Mouse (Mus musculus) small intestine, adult 10 weeks (tissue): Measurements from ENCODE around the gene Sipa1l3. TPM values are rescaled to one million over a fixed set of nuclear protein-coding genes. Genes with fewer than 3 reads are reported as not detected.

Experiments
- polyA plus RNA-seq: library from polyadenylated mRNA; stranded (reverse); fragments of 350-450 nt; fragmentation: Illumina TruSeq; extraction: RNeasy Lipid Tissue Mini Kit (QIAGEN cat#74804); gene quantifications from one replicate; pipeline ENCODE4 v1.2.3, GENCODE M21; 2014; ENCODE audit warnings: low replicate concordance

Sipa1l3 gene
- polyA plus RNA-seq = 14.8 TPM

DNA sequence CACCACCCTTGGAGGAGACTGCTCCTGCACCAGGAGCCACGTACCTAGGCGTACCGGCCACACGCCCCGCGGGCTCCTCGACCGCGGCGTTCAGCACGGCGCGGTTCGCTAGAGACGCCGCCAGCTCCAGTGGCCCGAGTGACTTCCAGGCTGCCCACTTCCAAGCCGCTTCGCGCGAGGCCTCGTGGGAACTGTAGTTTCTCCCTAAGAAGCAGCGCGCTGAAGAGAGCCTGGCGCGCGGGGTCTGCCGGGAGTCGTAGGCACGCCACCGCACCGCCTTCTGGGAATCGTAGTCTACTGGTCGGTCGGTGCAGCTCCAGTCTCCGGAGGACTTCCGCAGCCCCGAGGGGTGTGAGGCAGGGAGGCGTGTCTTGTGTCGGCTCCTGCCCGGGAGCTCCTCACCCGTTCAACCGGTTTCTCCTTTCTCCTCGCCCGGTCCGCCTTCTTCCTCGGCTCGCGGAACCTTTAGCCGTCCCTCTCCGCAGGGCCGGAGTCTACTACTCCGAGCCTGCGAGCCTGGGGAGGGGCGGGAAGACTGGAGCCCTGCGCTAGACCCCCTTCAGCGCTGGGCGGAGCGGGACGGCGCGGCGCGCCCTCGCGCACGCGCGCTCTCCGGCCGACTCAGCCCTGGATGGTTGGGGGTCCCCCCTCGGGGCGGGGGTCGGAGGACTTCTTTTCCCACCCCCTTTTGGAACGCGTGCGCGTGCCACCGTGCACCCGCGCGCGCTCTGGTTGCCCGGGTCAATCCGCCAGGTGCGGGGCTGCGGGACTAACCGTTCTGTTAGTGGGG, at the start of gene Sipa1l3:
Sipa1l3 (minus strand) TSS at position 221 of the 790 bp plus-strand sequence.

DNA sequence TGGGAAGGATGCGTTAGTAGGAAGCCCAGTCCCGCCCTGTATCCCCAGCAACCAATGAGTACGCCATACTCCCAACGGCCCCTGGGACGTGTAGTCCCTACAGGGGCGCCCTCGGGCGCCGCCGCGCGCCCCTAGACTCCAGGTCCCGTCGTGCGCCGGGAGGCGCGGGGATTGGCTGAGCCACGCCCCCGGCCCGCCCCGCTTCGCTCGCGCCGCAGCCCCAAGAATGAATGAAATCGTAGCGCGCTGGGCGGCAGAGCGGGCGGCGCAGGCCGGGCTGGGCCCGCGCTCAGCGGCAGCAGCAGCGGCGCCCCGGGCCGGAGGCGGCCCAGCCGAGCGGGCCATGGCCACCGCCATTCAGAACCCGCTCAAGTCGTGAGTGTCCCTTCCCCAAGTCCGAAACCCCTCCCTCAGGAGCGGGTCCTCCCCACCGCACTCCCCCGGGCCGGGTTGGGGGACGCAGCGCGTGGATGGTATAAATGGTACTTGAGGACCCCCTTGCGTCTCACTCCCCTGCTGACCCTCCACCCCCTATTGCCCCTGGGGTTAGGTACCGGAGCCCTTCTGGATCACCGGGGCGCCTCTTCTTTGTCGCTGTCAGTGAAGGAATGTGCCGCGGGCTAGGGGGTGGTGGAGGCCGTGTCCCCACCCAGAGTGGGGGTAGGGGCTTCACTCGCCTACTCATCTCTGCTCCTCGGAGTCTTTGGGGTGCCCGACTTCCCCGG, 214.5 kb downstream of the Sipa1l3 start, which contains the start of gene Dpf1:
Dpf1 (plus strand) TSS at position 214 of the 725 bp plus-strand sequence.

DNA sequence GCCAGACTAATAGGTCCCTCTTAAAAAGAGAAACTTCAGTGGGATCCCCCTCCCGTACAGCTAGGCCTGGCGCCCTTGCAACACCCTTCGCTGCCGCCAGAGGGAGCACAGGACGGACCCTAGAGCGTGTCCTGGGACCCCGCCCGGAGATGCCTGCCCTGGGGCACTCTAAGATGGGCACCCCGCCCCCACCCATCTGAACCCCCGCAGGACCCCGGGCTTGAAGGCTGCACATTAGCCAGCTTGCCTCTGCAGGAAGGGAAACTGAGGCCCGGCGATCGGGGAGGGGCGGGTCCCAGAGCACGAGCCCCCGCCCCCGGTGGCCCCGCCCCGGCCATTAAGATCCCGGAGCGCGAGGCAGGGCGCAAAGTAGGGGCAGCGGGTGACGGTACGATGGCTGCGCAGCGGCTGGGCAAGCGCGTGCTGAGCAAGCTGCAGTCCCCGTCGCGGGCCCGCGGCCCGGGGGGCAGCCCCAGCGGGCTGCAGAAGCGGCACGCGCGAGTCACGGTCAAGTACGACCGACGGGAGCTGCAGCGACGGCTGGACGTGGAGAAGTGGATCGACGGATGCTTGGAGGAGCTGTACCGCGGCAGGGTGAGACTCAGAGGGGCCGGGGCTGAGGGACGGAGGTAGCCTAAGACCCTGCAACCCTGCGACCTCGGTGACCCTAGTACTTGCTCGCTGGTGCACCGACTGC, 229.4 kb downstream of the Sipa1l3 start, which contains the start of gene Ppp1r14a:
Ppp1r14a (plus strand) TSS at position 367 of the 697 bp plus-strand sequence.

DNA sequence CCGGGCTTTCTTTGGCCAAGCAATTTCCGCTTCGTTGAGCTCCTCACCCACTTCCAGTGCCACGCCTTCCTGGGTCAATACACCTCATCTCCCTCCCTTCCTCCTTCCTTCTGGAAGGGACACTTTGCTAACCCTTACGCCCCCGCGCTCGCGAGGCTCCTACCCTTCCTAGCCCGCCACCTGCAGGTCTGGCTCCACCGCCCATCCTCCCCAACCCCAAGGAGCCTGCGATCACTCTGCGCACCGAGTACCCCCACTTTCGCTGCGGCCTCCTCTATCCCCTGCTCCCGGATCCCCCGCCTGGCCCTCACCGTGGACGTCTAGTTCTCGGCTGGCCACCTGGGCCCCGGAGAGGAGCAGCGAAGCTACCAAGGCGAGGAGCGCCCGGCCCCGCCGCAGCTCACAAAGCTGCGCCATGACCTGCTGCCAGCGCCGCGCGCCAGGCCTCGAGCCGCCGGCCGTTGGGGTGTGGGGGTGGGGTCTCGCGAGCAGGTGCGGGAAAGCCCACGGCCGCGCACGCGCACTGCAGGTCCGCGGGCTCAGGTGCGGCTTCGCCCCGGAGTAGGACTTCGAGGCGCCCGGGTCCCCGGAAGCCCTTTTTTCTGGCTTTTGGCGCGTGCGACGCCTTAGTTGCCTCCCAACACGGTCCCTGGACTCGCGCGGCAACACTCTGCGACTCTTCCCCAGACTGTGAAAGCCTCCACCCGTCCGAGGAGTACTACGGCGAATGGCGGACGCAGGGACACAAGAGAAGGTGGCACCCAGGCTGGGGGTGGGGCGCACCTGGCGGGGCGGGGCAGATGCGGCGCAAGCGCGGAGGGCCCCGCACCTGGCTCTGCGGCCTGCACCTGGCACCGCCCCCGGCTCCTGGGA, 237.0 kb downstream of the Sipa1l3 start, which contains the start of gene Spint2:
Spint2 (minus strand) TSS at position 712 of the 873 bp plus-strand sequence.

Other genes with a start within 250 kb of the Sipa1l3 start
- gene Spint2, start 236.7 kb downstream of the Sipa1l3 start, polyA plus RNA-seq = 60.9 TPM
- gene Ppp1r14a, start 229.3 kb downstream of the Sipa1l3 start, polyA plus RNA-seq = not detected
- not detected for gene Dpf1, start 214.7 kb downstream of the Sipa1l3 start, polyA plus RNA-seq
- gene Catsperg2, start 208.4 kb upstream of the Sipa1l3 start, polyA plus RNA-seq = not detected
- gene Zfp84, start 249.9 kb upstream of the Sipa1l3 start, polyA plus RNA-seq = 8.7 TPM